Mouse (Mus musculus): ENCODE data around the gene Sh3yl1.

- TF ChIP-seq EP300 (optimal IDR thresholded peaks at IDR 0.05) (no peak), CTCF (IDR thresholded peaks at IDR 0.05; ENCODE audit: low read depth) (no peak)
Observed at GRCm38 (mm10) chr12:31003795-31004194, 92.3 kb downstream of the Sh3yl1 start.
